12 mouse cellular contexts compared by ENCODE assay signal in the genomic region with DNA sequence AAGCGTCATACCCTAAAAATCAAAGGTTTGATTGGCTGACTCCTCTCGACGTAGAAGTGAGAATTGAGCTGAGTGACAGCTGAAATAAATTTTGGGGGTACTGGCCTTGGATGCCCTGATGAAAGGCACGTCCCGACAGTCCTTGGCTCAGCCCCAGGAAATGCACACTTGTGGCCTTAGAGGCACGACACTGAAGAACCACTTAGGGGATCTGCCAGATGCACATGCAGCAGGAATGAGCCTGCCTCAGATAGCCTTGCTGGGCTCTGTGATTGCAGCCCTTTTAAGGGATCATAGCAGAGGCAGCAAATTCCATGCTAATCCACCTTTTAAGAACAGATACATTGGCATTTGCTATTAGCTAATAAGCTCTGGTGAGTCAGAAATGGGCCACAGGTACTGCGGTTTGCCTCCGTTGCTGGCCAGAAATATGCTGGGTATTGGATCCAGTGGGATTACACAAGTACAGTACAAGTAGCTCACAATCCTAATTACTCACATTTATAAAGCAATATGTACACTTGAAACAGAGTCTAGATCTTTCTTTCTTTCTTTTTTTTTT.
DNase-seq lines count a peak whose midpoint lies in the region; TF ChIP-seq lines count a peak whose summit lies in the region.
"Had no signal": no experiment of that assay in that cellular context is flagged by ENCODE, and none has a peak within 500 bp of the region (broad histone marks: within the 10 kb centered on the region; RNA-seq: fewer than 3 reads in every experiment).

No protein-coding gene starts in this region.

- no peaks in the 10 kb centered on the region for H3K79me2 ChIP-seq in heart, adult 2 months (replicated peaks; ENCODE audit: control insufficient read depth, insufficient read depth, low read length)

- no peak for TF ChIP-seq CTCF in heart, adult 2 months (IDR thresholded peaks at IDR 0.05)

- H3K36me3 ChIP-seq in heart, adult 2 months (ENCODE audit: control insufficient read depth, insufficient read depth, low read length), result no peaks in the 10 kb centered on the region
- H3K36me3 ChIP-seq: forebrain, embryonic 10.5 days; kidney, embryonic 15.5 days; limb, embryonic 12.5 days had no signal

- WGBS in heart, adult 2 months, result 51% methylated on average over 8 of the region's 8 CpGs

- H3K4me3 ChIP-seq in heart, adult 2 months, result no peak overlapping the region
- H3K4me3 ChIP-seq: forebrain, embryonic 10.5 days; kidney, embryonic 15.5 days; limb, embryonic 12.5 days had no signal

- no peaks in the 10 kb centered on the region for H3K4me1 ChIP-seq in heart, adult 2 months (ENCODE audit: control insufficient read depth, insufficient read depth, low read length)
- H3K4me1 ChIP-seq: kidney, embryonic 15.5 days; limb, embryonic 12.5 days had no signal

- intact Hi-C loops in heart, adult 2 months (cut with DNase I), result no loop called here
- intact Hi-C loops in heart, postnatal 10 days (cut with DNase I), result no loop called here
- intact Hi-C loops in left cerebral cortex, postnatal 4 days (cut with DNase I), result no loop called here

- peak; percentile 30 to 52 for DNase-seq in adrenal gland, adult 18-20 months (ENCODE audit: low spot score in 2 of 2)
- peak; percentile 69 for DNase-seq in adrenal gland, postnatal 25 days
- peak; percentile 15 to 20 for DNase-seq in heart, adult 2 months
- peak; percentile 79 to 85 for DNase-seq in heart, postnatal 10 days
- no peak for DNase-seq in left cerebral cortex, postnatal 4 days
- DNase-seq in kidney, postnatal 36 days, result no peak
- no peak for DNase-seq in natural killer cell, adult 2 months (ENCODE audit: low spot score in 2 of 2)
- DNase-seq: cerebellum, adult 11-12 months had no signal

- no peak overlapping the region for H3K27ac ChIP-seq in heart, adult 2 months
- H3K27ac ChIP-seq: forebrain, embryonic 10.5 days; kidney, embryonic 15.5 days; limb, embryonic 12.5 days; stomach, postnatal 0 days had no signal

- no peak overlapping the region for H3K9ac ChIP-seq in heart, adult 2 months (ENCODE audit: low read depth, low read length)
- H3K9ac ChIP-seq: kidney, embryonic 15.5 days; limb, embryonic 12.5 days had no signal

- H3K27me3 ChIP-seq in heart, adult 2 months (ENCODE audit: control insufficient read depth, insufficient read depth, low read length), result no peaks in the 10 kb centered on the region
- H3K27me3 ChIP-seq: kidney, embryonic 15.5 days; limb, embryonic 12.5 days had no signal

- TF ChIP-seq EP300 in heart, adult 2 months (IDR thresholded peaks at IDR 0.05; ENCODE audit: insufficient read depth, low read depth, low read length), result no peak

- no peak for TF ChIP-seq POLR2A in heart, adult 2 months (IDR thresholded peaks at IDR 0.05; ENCODE audit: insufficient read depth, low read depth, low read length)

Comparison
In these comparisons a context has a peak if more than half of its experiments do, and no peak if none do; other contexts are left out.
1. DNase-seq: peak in adrenal gland, adult 18-20 months (2 of 2), adrenal gland, postnatal 25 days (single experiment), heart, adult 2 months (2 of 2) and heart, postnatal 10 days (2 of 2); none in left cerebral cortex, postnatal 4 days (single experiment), kidney, postnatal 36 days (0 of 2) and natural killer cell, adult 2 months (0 of 2).